Mouse (Mus musculus): ENCODE results near the gene Tapbp. TPM values are rescaled to one million over a fixed set of nuclear protein-coding genes. Genes with fewer than 3 reads are reported as not detected.

Gene Tapbp
- polyA plus RNA-seq, 1 experiment from 2014 or later: 27.6 TPM

DNA sequence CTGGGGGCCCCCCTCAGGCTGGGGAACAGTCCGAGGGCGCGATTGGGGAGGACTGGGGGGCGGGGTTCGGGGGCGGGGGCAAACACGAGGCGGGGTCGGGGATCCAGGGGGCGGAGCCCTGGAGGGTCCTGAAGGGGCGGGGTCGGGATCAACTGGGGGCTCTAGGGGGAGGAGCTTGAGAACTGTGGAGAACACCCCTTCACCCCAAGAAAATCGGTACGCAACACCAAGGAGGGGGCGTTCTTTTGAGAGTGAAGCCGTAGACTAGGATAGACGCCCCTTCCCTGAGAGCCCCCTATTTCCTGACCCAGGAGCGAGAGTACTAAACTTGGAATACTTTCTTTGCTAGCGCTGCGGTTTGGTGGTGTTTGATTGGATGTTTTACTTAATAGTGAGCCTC, 595 bp downstream of the Tapbp start:
- Histone ChIP-seq H3K9ac (peak overlapping the region; percentile 76), H3K4me2 (peak overlapping the region; percentile 81), H3K36me3 (peaks cover 58% of the 10 kb centered on the region), H3K4me3 (replicated peaks) (peak overlapping the region; percentile 90), H3K4me1 (replicated peaks) (peaks cover 72% of the 10 kb centered on the region), H3K27me3 (no peaks in the 10 kb centered on the region), H3K27ac (peak overlapping the region; percentile 82), H3K9me3 (replicated peaks) (peaks cover 19% of the 10 kb centered on the region)
- DNase-seq (no peak), ATAC-seq (ENCODE audit: low read depth) (no peak)
- whole genome bisulfite sequencing (ENCODE audit: insufficient replicate concordance): 1% methylated on average over 17 of the region's 20 CpGs

DNA sequence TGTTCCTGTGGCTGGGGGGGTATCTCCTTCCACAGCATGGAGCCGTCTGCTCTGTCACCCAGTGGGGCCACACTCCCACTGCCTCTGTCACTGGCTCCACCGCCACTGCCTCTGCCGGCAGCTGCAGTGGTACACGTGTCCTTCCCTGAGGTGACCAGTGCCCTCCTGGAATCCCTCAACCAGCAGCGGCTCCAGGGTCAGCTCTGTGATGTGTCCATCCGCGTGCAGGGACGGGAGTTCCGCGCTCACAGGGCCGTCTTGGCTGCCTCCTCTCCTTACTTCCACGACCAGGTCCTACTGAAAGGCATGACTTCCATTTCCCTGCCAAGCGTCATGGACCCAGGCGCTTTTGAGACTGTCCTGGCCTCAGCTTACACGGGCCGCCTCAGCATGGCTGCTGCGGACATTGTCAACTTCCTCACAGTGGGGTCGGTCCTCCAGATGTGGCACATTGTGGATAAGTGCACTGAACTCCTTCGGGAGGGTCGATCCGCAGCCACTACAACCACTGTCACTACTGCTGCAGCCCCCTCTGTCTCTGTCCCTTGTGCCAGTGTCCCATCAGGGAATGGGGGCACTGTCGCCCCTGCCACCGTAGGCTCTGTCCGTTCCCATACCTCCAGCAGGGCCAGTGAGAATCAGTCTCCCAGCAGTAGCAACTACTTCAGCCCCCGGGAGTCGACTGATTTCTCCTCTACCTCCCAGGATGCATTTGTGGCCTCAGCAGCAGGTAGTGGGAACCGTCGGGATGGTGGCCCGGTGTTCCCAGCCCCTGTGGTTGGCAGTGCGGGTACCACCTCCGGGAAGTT, 1.4 kb downstream of the Tapbp start:
- Histone ChIP-seq H3K27ac (peak overlapping the region; percentile 82; the same call in 1 of the 2 replicates), H3K4me1 (replicated peaks) (peaks cover 70% of the 10 kb centered on the region), H3K4me2 (peak overlapping the region; percentile 81), H3K27me3 (no peaks in the 10 kb centered on the region), H3K9me3 (replicated peaks) (peaks cover 19% of the 10 kb centered on the region), H3K4me3 (replicated peaks) (peak overlapping the region; percentile 90), H3K36me3 (peaks cover 50% of the 10 kb centered on the region), H3K9ac (peak overlapping the region; percentile 76)
- ATAC-seq (ENCODE audit: low read depth) (no peak), DNase-seq (no peak)
- WGBS (ENCODE audit: insufficient replicate concordance): 83% methylated on average over 31 of the region's 31 CpGs

DNA sequence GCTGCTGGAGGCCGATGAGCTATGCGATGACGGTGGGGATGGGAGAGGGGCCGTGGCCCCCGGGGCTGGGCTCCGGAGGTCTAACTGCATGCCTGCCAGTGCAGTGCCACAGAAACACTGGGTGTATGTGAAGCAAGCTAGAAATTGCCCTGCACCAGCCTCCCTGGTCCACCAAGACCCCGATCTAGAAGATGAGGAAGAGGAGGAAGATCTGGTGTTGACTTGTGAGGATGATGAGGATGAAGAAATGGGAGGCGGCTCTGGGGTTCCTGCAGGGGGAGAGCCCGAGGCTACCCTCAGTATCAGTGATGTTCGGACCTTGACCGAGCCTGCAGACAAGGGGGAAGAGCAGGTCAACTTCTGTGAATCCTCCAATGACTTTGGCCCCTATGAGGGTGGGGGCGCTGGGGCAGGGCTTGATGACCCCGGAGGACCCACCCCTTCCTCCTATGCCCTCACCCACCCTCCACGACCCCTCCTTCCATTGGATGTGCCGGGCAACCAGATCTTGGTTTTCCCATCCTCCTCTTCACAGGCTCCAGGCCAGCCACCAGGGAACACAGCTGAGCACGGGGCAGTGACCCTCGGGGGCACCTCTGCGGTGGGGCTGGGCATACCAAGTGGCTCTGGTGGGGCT, 2.1 kb downstream of the Tapbp start:
- 83% methylated on average over 18 of the region's 18 CpGs for WGBS (ENCODE audit: insufficient replicate concordance)
- H3K4me1 ChIP-seq (replicated peaks): peaks cover 71% of the 10 kb centered on the region
- peaks cover 19% of the 10 kb centered on the region for H3K9me3 ChIP-seq (replicated peaks)
- peak overlapping the region; percentile 99; the same call in 1 of the 2 replicates for H3K4me2 ChIP-seq
- no peak overlapping the region for H3K9ac ChIP-seq
- H3K4me3 ChIP-seq (replicated peaks): peak overlapping the region; percentile 90
- H3K36me3 ChIP-seq: peaks cover 44% of the 10 kb centered on the region
- ATAC-seq (ENCODE audit: low read depth) (no peak), DNase-seq (no peak)
- H3K27ac ChIP-seq: peak overlapping the region; percentile 96
- H3K27me3 ChIP-seq: no peaks in the 10 kb centered on the region

DNA sequence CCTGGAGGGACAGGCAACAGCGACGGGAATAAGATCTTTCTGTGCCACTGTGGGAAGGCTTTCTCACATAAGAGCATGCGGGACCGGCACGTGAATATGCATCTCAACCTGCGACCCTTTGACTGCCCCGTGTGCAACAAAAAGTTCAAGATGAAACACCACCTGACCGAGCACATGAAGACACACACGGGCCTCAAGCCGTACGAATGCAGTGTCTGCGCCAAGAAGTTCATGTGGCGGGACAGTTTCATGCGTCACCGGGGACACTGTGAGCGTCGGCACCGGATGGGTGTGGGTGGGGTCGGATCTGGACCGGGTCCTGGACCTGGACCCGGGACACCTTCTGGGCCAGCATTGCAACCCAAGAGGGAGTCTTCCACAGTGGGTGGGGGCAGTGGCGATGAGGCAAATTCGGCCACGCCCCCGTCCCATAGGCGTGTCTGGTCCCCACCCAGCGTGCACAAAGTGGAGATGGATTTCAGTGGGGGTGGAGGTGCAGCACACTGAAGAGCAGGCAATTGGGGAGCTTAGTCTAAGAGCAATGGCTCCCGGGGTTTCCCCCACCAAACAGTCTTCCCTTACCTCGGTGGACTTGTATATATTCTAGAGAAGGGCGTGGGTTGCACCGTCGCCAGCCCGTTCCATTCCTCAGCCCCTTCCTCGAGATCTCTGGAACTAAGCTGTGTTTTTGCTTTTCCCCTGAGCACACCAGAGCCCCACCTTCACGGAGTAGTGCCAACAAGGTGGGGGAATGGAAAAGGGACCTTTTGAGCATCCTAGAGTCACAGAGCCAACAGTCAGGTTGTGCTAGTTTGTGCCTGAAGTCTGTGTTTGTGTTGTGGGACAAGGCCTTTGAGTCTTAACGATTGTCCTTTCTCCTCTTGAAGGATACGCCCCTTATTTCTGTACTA, 2.8 kb downstream of the Tapbp start:
- WGBS (ENCODE audit: insufficient replicate concordance): 51% methylated on average over 37 of the region's 37 CpGs
- peak; percentile 5 for ATAC-seq (ENCODE audit: low read depth)

DNA sequence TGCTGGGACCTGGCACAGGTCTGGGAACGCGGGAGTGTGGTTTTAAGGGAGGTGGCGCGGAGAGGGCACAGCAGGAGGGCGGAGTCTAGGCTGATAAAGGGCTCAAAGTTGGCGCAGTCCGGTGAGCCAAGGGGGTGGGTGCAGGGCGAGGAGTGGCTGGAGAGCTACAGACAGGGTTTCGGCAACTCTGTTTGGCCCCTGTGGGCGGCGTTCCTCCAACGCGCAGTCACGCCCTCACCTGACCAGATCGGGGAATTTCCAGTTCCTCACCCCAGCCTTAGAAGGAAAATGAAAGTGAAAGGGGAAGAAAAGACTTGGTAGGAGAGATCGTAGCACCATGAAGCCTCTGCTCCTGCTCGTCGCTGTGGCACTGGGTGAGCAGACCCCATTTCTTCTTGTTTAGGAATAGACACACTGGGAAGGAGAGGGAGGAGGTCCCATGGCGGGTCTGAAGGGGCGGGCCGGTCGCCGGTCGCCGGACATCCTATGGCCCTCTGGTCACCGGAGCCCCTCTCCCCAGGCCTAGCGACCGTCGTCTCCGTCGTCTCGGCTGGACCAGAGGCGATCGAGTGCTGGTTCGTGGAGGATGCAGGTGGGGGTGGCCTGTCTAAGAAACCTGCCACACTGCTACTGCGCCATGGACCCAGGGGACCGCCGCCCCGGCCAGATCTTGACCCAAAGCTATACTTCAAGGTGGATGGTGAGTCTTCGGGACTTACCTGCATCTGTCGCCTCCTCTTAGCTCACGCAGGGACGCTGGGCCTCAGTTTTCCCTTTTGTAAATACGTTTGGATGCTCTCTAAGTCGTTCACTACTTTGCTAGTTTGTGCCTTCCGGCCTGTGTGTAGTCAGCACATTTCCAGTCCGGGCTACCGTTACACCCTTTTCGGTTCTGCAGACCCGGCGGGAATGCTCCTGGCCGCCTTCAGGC, 3.9 kb downstream of the Tapbp start:
- H3K4me2 ChIP-seq: peak overlapping the region; percentile 99
- under 1% methylated on average over 52 of the region's 52 CpGs for WGBS (ENCODE audit: insufficient replicate concordance)
- H3K27me3 ChIP-seq: no peaks in the 10 kb centered on the region
- peak overlapping the region; percentile 96 for H3K27ac ChIP-seq
- H3K4me3 ChIP-seq (replicated peaks): peak overlapping the region; percentile 90
- peak; percentile 71 for ATAC-seq (ENCODE audit: low read depth)
- H3K36me3 ChIP-seq: peaks cover 26% of the 10 kb centered on the region
- H3K9me3 ChIP-seq (replicated peaks): peaks cover 19% of the 10 kb centered on the region
- peak; percentile 87 for DNase-seq
- peaks cover 66% of the 10 kb centered on the region for H3K4me1 ChIP-seq (replicated peaks)
- H3K9ac ChIP-seq: peak overlapping the region; percentile 90

More for the DNA sequence above, 2.8 kb downstream of the Tapbp start:
- Histone ChIP-seq H3K36me3 (peaks cover 37% of the 10 kb centered on the region), H3K9me3 (replicated peaks) (peaks cover 19% of the 10 kb centered on the region), H3K4me3 (replicated peaks) (peak overlapping the region; percentile 90), H3K27ac (peak overlapping the region; percentile 96), H3K4me1 (replicated peaks) (peaks cover 68% of the 10 kb centered on the region), H3K9ac (peak overlapping the region; percentile 90), H3K27me3 (no peaks in the 10 kb centered on the region), H3K4me2 (peak overlapping the region; percentile 99)
- DNase-seq: peak; percentile 66

DNA sequence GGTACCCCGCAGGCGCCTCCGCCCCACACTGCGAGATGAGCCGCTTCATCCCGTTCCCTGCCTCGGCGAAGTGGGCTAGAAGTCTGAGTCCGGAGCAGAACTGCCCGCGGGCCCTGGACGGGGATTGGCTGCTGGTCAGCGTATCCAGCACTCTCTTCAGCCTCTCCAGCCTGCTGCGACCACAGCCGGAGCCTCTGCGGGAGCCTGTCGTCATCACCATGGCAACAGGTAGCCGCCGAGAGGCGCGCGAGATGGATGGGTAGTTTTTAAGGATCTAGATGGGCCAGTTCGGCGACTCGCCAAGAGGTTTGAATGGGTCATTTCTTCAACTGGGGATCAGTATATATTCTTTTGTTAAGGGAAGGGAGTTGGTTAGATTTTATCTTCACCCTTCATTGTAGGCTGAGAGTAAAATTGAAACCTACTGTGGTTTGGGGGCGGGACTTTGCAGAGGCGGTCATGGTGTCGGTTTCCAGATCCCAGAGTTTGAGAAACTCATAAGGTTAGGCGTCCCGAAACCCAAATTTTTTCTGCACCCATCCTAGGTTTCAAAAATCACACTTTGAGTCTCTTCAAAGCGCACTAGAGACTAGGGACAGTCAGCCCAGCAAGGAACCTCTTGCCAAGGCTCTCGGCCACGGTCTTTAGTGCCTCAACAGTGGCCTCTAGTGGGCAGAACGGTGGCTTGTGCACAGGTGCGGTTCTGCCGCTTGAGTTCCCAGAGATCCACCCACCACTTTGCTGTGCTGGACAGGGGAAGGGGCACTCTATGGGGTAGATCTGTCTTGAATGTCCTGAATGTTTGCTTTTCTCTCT, 4.8 kb downstream of the Tapbp start:
- Histone ChIP-seq H3K4me3 (replicated peaks) (peak overlapping the region; percentile 90), H3K4me2 (peak overlapping the region; percentile 99), H3K9me3 (replicated peaks) (peaks cover 19% of the 10 kb centered on the region), H3K27ac (peak overlapping the region; percentile 96), H3K36me3 (peaks cover 26% of the 10 kb centered on the region), H3K9ac (peak overlapping the region; percentile 90), H3K27me3 (no peaks in the 10 kb centered on the region), H3K4me1 (replicated peaks) (peaks cover 66% of the 10 kb centered on the region)
- peak; percentile 78 for DNase-seq
- no peak; the same call in 1 of the 2 replicates for ATAC-seq (ENCODE audit: low read depth)
- under 1% methylated on average over 36 of the region's 36 CpGs for WGBS (ENCODE audit: insufficient replicate concordance)

DNA sequence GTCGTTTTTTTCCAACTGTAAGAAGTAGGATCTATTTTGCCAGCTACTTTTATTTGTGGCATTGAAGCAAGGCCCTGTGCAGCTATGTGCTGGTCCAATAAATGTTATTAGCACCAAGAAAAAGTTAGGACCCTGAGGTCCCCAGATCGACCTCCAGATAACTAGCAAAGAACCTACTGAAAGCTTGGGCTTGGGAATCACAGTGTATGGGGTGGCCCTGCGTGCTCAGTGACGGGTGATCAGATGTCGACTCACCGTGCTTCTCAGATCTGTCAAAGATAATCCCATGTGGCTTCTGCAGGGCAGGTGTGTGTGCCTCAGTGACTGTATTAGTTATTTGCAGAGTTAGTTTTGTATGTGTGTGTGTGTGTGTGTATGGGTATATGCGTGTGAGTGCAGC, 5.7 kb downstream of the Tapbp start:
- Histone ChIP-seq H3K36me3 (peaks cover 34% of the 10 kb centered on the region), H3K27me3 (no peaks in the 10 kb centered on the region), H3K4me1 (replicated peaks) (peaks cover 71% of the 10 kb centered on the region), H3K9ac (no peak overlapping the region), H3K9me3 (replicated peaks) (peaks cover 19% of the 10 kb centered on the region), H3K27ac (no peak overlapping the region), H3K4me3 (replicated peaks) (no peak overlapping the region), H3K4me2 (peak overlapping the region; percentile 99)
- 76% methylated on average over 7 of the region's 7 CpGs for WGBS (ENCODE audit: insufficient replicate concordance)
- no peak for DNase-seq
- ATAC-seq (ENCODE audit: low read depth): no peak

DNA sequence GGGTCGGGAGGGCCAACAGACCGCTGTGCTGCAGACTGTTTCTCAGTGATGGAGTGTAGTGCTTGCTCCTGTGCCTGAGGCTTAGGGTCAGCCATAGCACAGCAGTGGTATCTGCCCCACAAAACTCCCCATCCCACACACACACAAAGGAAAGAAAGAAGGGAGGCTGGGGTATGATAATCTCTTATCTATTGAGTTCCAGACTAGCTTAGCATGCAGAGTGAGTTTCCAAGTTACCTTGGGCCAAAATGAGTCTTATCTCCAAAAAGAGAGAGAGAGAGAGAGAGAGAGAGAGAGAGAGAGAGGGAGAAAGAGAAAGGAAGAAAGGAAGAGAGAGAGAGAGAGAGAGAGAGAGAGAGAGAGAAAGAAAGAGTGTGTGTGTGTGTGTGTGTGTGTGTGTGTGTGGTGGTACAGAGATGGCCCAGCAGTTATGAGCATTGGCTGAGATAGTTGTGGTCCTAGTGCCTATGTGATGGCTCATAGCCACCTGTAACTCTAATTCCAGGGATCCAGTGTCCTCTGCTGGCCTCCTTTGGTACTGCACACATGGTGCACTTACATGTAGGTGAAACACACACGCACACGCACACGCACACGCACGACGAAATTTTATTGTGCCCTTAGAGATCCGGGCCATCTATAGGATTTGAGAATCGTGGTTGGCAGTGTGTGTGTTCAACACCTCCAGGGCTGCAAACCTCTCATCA, 9.0 kb downstream of the Tapbp start:
- Histone ChIP-seq H3K4me2 (0 out of 2 replicates have a peak overlapping the region, but pooled peaks have one; percentile 18), H3K4me1 (replicated peaks) (peaks cover 55% of the 10 kb centered on the region), H3K36me3 (peaks cover 25% of the 10 kb centered on the region), H3K27ac (peak overlapping the region; percentile 70), H3K27me3 (no peaks in the 10 kb centered on the region), H3K9ac (no peak overlapping the region), H3K9me3 (replicated peaks) (no peaks in the 10 kb centered on the region), H3K4me3 (replicated peaks) (no peak overlapping the region)
- DNase-seq: peak; percentile 47
- peak; percentile 39 for ATAC-seq (ENCODE audit: low read depth)
- 67% methylated on average over 10 of the region's 10 CpGs for WGBS (ENCODE audit: insufficient replicate concordance)

DNA sequence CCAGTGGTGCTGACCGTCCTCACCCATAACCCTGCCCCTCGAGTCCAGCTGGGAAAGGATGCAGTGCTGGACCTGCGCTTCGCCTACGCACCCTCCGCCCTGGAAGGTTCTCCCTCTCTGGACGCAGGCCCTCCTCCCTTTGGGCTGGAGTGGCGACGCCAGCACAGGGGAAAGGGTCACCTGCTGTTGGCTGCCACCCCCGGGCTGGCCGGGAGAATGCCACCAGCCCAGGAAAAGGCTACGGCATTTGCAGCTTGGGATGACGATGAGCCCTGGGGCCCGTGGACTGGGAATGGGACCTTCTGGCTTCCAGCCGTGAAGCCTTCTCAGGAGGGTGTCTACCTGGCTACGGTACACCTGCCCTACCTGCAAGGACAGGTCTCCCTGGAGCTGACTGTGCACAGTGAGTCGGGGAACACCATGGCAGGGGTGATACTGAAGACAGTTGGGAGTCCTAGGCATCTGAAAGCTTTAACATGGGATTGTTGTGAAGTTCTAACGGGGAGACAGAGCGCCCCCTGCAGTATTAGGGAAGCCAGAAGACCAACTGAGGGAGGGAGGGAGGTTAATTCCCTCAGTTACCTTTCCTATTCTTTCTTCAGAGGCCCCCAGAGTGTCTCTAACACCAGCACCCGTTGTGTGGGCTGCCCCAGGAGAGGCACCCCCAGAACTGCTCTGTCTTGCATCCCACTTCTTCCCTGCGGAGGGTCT, 9.9 kb downstream of the Tapbp start:
- Histone ChIP-seq H3K4me2 (no peak overlapping the region), H3K4me3 (replicated peaks) (no peak overlapping the region), H3K4me1 (replicated peaks) (peaks cover 61% of the 10 kb centered on the region), H3K36me3 (peaks cover 25% of the 10 kb centered on the region), H3K9ac (no peak overlapping the region), H3K27ac (peak overlapping the region; percentile 70), H3K9me3 (replicated peaks) (no peaks in the 10 kb centered on the region), H3K27me3 (no peaks in the 10 kb centered on the region)
- no peak for DNase-seq
- 86% methylated on average over 21 of the region's 21 CpGs for WGBS (ENCODE audit: insufficient replicate concordance)
- no peak for ATAC-seq (ENCODE audit: low read depth)
